Mouse (Mus musculus) MEL (cell line): Measurements from ENCODE around the gene Slc39a9.

ENCODE experiments used
- CHD2 ChIP-seq: IDR thresholded peaks from 2 replicates; pipeline ENCODE4 v1.6.1; 2011; ENCODE audit warnings: low read length, improper control_type of control experiment
- CTCF ChIP-seq, 3 experiments: IDR thresholded peaks in 2 of 3; conservative IDR thresholded peaks in 1 of 3; 2 replicates each; pipeline ENCODE4 v1.5.1; 2011 to 2012; ENCODE audit warnings: low read length in 3 of 3, low read depth in 2 of 3, mild to moderate bottlenecking in 2 of 3, improper control_type of control experiment in 1 of 3, inconsistent platforms in 1 of 3, mixed read lengths in 1 of 3, moderate library complexity in 1 of 3; ENCODE audit not compliant: control insufficient read depth in 1 of 3, insufficient read depth in 1 of 3, poor library complexity in 1 of 3, severe bottlenecking in 1 of 3
- EP300 ChIP-seq, 2 experiments: IDR thresholded peaks; 2 replicates each; pipeline ENCODE4 v1.6.1; 2011; ENCODE audit warnings: improper control_type of control experiment in 2 of 2, low read length in 2 of 2, low read depth in 1 of 2, mild to moderate bottlenecking in 1 of 2
- ETS1 ChIP-seq: IDR thresholded peaks from 2 replicates; pipeline ENCODE4 v1.6.1; 2012; ENCODE audit warnings: low read depth, mild to moderate bottlenecking, inconsistent platforms, low read length, improper control_type of control experiment, moderate library complexity
- GATA1 ChIP-seq: IDR thresholded peaks from 2 replicates; pipeline ENCODE4 v1.6.1; 2011; ENCODE audit warnings: low read depth, low read length, improper control_type of control experiment
- HCFC1 ChIP-seq: IDR thresholded peaks from 2 replicates; pipeline ENCODE4 v1.6.1; 2012; ENCODE audit warnings: low read depth, mild to moderate bottlenecking, inconsistent platforms, low read length, improper control_type of control experiment, moderate library complexity
- NRF1 ChIP-seq: IDR thresholded peaks from 2 replicates; pipeline ENCODE4 v1.6.1; 2014; ENCODE audit warnings: low read depth, mild to moderate bottlenecking, inconsistent platforms, low read length, improper control_type of control experiment, moderate library complexity; ENCODE audit not compliant: poor library complexity, insufficient read depth, severe bottlenecking
- POLR2A ChIP-seq, 2 experiments: IDR thresholded peaks; 2 replicates each; pipeline ENCODE4 v1.6.1; 2011 to 2012; ENCODE audit warnings: low read length in 2 of 2, mild to moderate bottlenecking in 2 of 2, control low read depth in 1 of 2, improper control_type of control experiment in 1 of 2, low read depth in 1 of 2, moderate library complexity in 1 of 2; ENCODE audit not compliant: control insufficient read depth in 1 of 2, insufficient read depth in 1 of 2, poor library complexity in 1 of 2
- UBTF ChIP-seq: IDR thresholded peaks from 2 replicates; pipeline ENCODE4 v1.6.1; 2012; ENCODE audit warnings: low read depth, mild to moderate bottlenecking, inconsistent platforms, low read length, improper control_type of control experiment, moderate library complexity, borderline replicate concordance; ENCODE audit not compliant: insufficient read depth

GRCm38 (mm10) chr12:80729758-80730530, 86.3 kb downstream of the Slc39a9 start:
- TF ChIP-seq CTCF (IDR thresholded peaks at IDR 0.05 in 2 of 3, conservative IDR thresholded peaks at IDR 0.05 in 1 of 3; ENCODE audit: control insufficient read depth in 1 of 3, insufficient read depth in 1 of 3, low read depth in 2 of 3, low read length in 3 of 3, poor library complexity in 1 of 3, severe bottlenecking in 1 of 3) (no peak), POLR2A (IDR thresholded peaks at IDR 0.05; ENCODE audit: control insufficient read depth in 1 of 2, insufficient read depth in 1 of 2, low read depth in 1 of 2, low read length in 2 of 2, poor library complexity in 1 of 2) (no peak), EP300 (IDR thresholded peaks at IDR 0.05; ENCODE audit: low read depth in 1 of 2, low read length in 2 of 2) (no peak), CHD2 (no peak), ETS1 (no peak), HCFC1 (no peak), UBTF (no peak), NRF1 (no peak), GATA1 (no peak)
